In genomic region chr6:117862465-117862864, GRCm38 (mm10) we compare ENCODE assay signal across 9 mouse cellular contexts. TPM values are rescaled to one million over a fixed set of nuclear protein-coding genes. Genes with fewer than 3 reads are reported as not detected.
DNase-seq lines count a peak whose midpoint lies in the region; ATAC-seq and TF ChIP-seq lines count a peak whose summit lies in the region.
"Had no signal": no experiment of that assay in that cellular context is flagged by ENCODE, and none has a peak within 500 bp of the region (broad histone marks: within the 10 kb centered on the region; RNA-seq: fewer than 3 reads in every experiment).

No protein-coding gene starts in this region.

- TF ChIP-seq POLR2A in small intestine, adult 2 months (IDR thresholded peaks at IDR 0.05; ENCODE audit: low read depth, low read length): no peak

- no peak overlapping the region for H3K9ac ChIP-seq in forebrain, embryonic 13.5 days

- H3K4me2 ChIP-seq in forebrain, embryonic 13.5 days: peak overlapping the region; percentile 91

- ATAC-seq in forebrain, embryonic 13.5 days: no peak

- intact Hi-C loops in left cerebral cortex, adult 2 months (cut with DNase I): loop anchor here (2.0 to 5.0 kb wide), 2 partner anchors 22 to 45 kb away; partner anchors contain the start of gene Zfp637

- H3K4me1 ChIP-seq in forebrain, embryonic 13.5 days: peaks cover 8% of the 10 kb centered on the region
- peaks cover 5% of the 10 kb centered on the region for H3K4me1 ChIP-seq in small intestine, adult 2 months (ENCODE audit: control insufficient read depth, insufficient read depth, insufficient read length, low read length)

- 0 out of 2 replicates have a peak, but pooled peaks cover 4% of the 10 kb centered on the region for H3K27me3 ChIP-seq in forebrain, embryonic 13.5 days
- H3K27me3 ChIP-seq in small intestine, adult 2 months (ENCODE audit: control insufficient read depth, insufficient read depth, low read length): no peaks in the 10 kb centered on the region
- H3K27me3 ChIP-seq: Patski had no signal

- DNase-seq in left cerebral cortex, adult 2 months (ENCODE audit: extremely low spot score in 1 of 2, low spot score in 2 of 2): no peak
- no peak for DNase-seq in left cerebral cortex, adult 11 months (ENCODE audit: low spot score)
- DNase-seq in liver: peak; percentile 53
- no peak for DNase-seq in left cerebral cortex, adult 8-10 months (ENCODE audit: low spot score in 2 of 2)
- DNase-seq in urinary bladder, adult 18-20 months (ENCODE audit: low spot score in 2 of 2): no peak
- DNase-seq in gastrocnemius, adult 18-20 months (ENCODE audit: low spot score): no peak

- no peak for TF ChIP-seq CTCF in left cerebral cortex, adult 2 months (IDR thresholded peaks at IDR 0.05)
- TF ChIP-seq CTCF in small intestine, adult 2 months (IDR thresholded peaks at IDR 0.05; ENCODE audit: extremely low read depth, insufficient read length, insufficient replicate concordance, low read depth, low read length): no peak

- H3K27ac ChIP-seq in left cerebral cortex, adult 2 months: peak overlapping the region; percentile 60; the same call in 1 of the 2 replicates
- H3K27ac ChIP-seq in forebrain, embryonic 13.5 days: no peak overlapping the region
- 0 out of 2 replicates have a peak overlapping the region, but pooled peaks have one; percentile 25 for H3K27ac ChIP-seq in small intestine, adult 2 months (ENCODE audit: insufficient read depth, low read depth, low read length)

- WGBS in forebrain, embryonic 13.5 days: 75% methylated on average over 8 of the region's 8 CpGs
- WGBS in small intestine, adult 2 months: 29% methylated on average over 8 of the region's 8 CpGs

- H3K36me3 ChIP-seq in forebrain, embryonic 13.5 days (ENCODE audit: poor library complexity, severe bottlenecking): no peaks in the 10 kb centered on the region
- no peaks in the 10 kb centered on the region for H3K36me3 ChIP-seq in small intestine, adult 2 months (ENCODE audit: control insufficient read depth, insufficient read depth, low read length)

- no peaks in the 10 kb centered on the region for H3K9me3 ChIP-seq in forebrain, embryonic 13.5 days (replicated peaks)

- peak overlapping the region; percentile 70 for H3K4me3 ChIP-seq in left cerebral cortex, adult 2 months
- no peak overlapping the region for H3K4me3 ChIP-seq in forebrain, embryonic 13.5 days
- no peak overlapping the region; the same call in 1 of the 2 replicates for H3K4me3 ChIP-seq in small intestine, adult 2 months (ENCODE audit: low read depth, low read length)

RNA-seq across cellular contexts. Expression of gene Zfp239, which starts 0.6 kb away (rescaled TPM):
- 10 to 100 TPM; 44.7 to 49.2 TPM for total RNA-seq in left cerebral cortex, adult 2 months (2021)
- 15.1 and 17.1 TPM in 2 replicates for polyA plus RNA-seq in forebrain, embryonic 13.5 days (2015; fragmentation: Nextera tagmentation; extraction: Ambion mirVana)
- polyA plus RNA-seq in small intestine, adult 2 months (2012; rRNA removed): 2.5 and 5.1 TPM in 2 replicates
- 10 to 100 TPM; 42.8 to 60.5 (median 48.2) TPM for total RNA-seq in left cerebral cortex, adult 8-10 months (2022)
- 1 to 10 TPM; 1.2 to 1.4 TPM for total RNA-seq in gastrocnemius, adult 18-20 months (2021)

RNA-seq across cellular contexts. Expression of gene Zfp637, which starts 21.5 kb away (rescaled TPM):
- 10 to 100 TPM; 53.6 to 60.3 TPM for total RNA-seq in left cerebral cortex, adult 2 months (2021)
- 185 and 192 TPM in 2 replicates for polyA plus RNA-seq in forebrain, embryonic 13.5 days (2015; fragmentation: Nextera tagmentation; extraction: Ambion mirVana)
- polyA plus RNA-seq in small intestine, adult 2 months (2012; rRNA removed): 8.0 and 15.9 TPM in 2 replicates
- 10 to 100 TPM; 54.4 to 62.8 (median 57.6) TPM for total RNA-seq in left cerebral cortex, adult 8-10 months (2022)
- 10 to 100 TPM; 40.6 to 45.1 TPM for total RNA-seq in gastrocnemius, adult 18-20 months (2021)

RNA-seq across cellular contexts. Expression of gene Hnrnpf, which starts 37.7 kb away (rescaled TPM):
- total RNA-seq in left cerebral cortex, adult 2 months (2021): 100 to 1,000 TPM; 111 to 116 TPM
- 514 and 545 TPM in 2 replicates for polyA plus RNA-seq in forebrain, embryonic 13.5 days (2015; fragmentation: Nextera tagmentation; extraction: Ambion mirVana)
- 49.1 and 102 TPM in 2 replicates for polyA plus RNA-seq in small intestine, adult 2 months (2012; rRNA removed)
- total RNA-seq in left cerebral cortex, adult 8-10 months (2022): 100 to 1,000 TPM; 125 to 143 (median 139) TPM
- total RNA-seq in gastrocnemius, adult 18-20 months (2021): 100 to 1,000 TPM in 1 of 2 experiments, 10 to 100 TPM in 1; 83.2 to 106 TPM

Comparison
In these comparisons a context has a peak if more than half of its experiments do, and no peak if none do; other contexts are left out.
1. RNA of gene Zfp239, which starts 0.6 kb away (total RNA-seq): 42.8 to 60.5 TPM in left cerebral cortex, adult 8-10 months and 44.7 to 49.2 TPM in left cerebral cortex, adult 2 months; 1.2 to 1.4 TPM in gastrocnemius, adult 18-20 months; every median in the first group is over 10 times any median in the second.